Mouse (Mus musculus): Measurements from ENCODE around the gene Vps35l. TPM values are rescaled to one million over a fixed set of nuclear protein-coding genes. Genes with fewer than 3 reads are reported as not detected.

Gene Vps35l
- polyA plus RNA-seq, 1 experiment, result 106 TPM

GRCm38 (mm10) chr7:118773027-118773426 is 33.0 kb downstream of the Vps35l start:
- TF ChIP-seq CTCF (IDR thresholded peaks at IDR 0.05; ENCODE audit: borderline replicate concordance, insufficient read depth, low read length), result no peak
- TF ChIP-seq POLR2A (IDR thresholded peaks at IDR 0.05; ENCODE audit: low read depth, low read length), result no peak
- peaks cover 5% of the 10 kb centered on the region; the same call in 1 of the 2 replicates for H3K4me1 ChIP-seq (ENCODE audit: control insufficient read depth, insufficient read depth, low read length)
- H3K4me3 ChIP-seq (ENCODE audit: insufficient read depth, low read length), result no peak overlapping the region
- no peak overlapping the region for H3K27ac ChIP-seq (ENCODE audit: insufficient read depth, low read length)

DNA sequence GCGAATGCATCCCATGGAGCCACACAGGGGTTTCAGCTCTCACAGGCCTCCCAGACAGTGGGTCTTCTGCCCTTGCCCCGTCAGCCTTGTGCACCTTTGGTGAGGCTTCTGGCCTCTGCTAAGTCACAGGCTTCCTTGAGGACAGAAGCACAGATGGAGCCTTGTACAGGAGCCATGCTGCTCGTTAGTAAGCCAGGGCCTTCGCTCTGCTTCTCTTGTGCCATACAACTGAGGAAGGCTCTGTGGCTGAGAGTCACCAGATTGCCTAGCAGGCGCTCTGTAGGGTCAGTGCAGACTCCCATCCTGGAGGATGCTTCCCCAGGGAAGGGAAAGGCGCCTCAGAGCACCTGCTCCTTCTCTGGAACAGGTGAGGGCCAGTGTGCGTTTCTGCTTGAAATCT is 36.0 kb downstream of the Vps35l start:
- H3K4me3 ChIP-seq (ENCODE audit: insufficient read depth, low read length), result no peak overlapping the region
- H3K27ac ChIP-seq (ENCODE audit: insufficient read depth, low read length), result no peak overlapping the region
- no peak for TF ChIP-seq POLR2A (IDR thresholded peaks at IDR 0.05; ENCODE audit: low read depth, low read length)
- TF ChIP-seq CTCF (IDR thresholded peaks at IDR 0.05; ENCODE audit: borderline replicate concordance, insufficient read depth, low read length), result no peak
- H3K4me1 ChIP-seq (ENCODE audit: control insufficient read depth, insufficient read depth, low read length), result no peaks in the 10 kb centered on the region

DNA sequence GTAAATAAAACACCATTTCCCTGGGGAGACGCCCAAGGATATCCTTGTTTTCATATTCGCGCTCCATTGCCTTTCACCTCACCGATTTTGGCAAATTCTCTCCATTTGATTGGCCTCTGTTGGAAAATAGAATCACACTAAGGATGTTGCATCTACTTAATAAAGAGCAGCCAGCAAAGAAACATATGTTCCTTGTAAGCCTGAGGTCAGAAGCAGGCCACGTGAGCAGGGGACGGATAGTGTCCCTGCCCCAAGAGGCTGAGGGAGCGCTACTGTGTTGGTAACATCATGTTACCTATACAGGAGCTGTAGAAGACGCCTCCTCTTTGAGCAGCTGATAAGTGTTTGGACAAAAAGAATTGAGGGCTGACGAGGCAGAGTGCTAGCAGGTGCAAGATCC is 36.5 kb downstream of the Vps35l start:
- no peaks in the 10 kb centered on the region for H3K4me1 ChIP-seq (ENCODE audit: control insufficient read depth, insufficient read depth, low read length)
- no peak overlapping the region for H3K27ac ChIP-seq (ENCODE audit: insufficient read depth, low read length)
- TF ChIP-seq POLR2A (IDR thresholded peaks at IDR 0.05; ENCODE audit: low read depth, low read length) (no peak), CTCF (IDR thresholded peaks at IDR 0.05; ENCODE audit: borderline replicate concordance, insufficient read depth, low read length) (no peak)
- no peak overlapping the region for H3K4me3 ChIP-seq (ENCODE audit: insufficient read depth, low read length)

GRCm38 (mm10) chr7:118777598-118778394 is 37.8 kb downstream of the Vps35l start:
- H3K4me1 ChIP-seq (ENCODE audit: control insufficient read depth, insufficient read depth, low read length), result no peaks in the 10 kb centered on the region
- TF ChIP-seq POLR2A (IDR thresholded peaks at IDR 0.05; ENCODE audit: low read depth, low read length) (no peak), CTCF (IDR thresholded peaks at IDR 0.05; ENCODE audit: borderline replicate concordance, insufficient read depth, low read length) (no peak)
- H3K27ac ChIP-seq (ENCODE audit: insufficient read depth, low read length), result no peak overlapping the region
- no peak overlapping the region for H3K4me3 ChIP-seq (ENCODE audit: insufficient read depth, low read length)

GRCm38 (mm10) chr7:118778561-118778960 is 38.5 kb downstream of the Vps35l start:
- Histone ChIP-seq H3K27ac (ENCODE audit: insufficient read depth, low read length) (no peak overlapping the region), H3K4me1 (ENCODE audit: control insufficient read depth, insufficient read depth, low read length) (no peaks in the 10 kb centered on the region), H3K4me3 (ENCODE audit: insufficient read depth, low read length) (no peak overlapping the region)
- no peak for TF ChIP-seq CTCF (IDR thresholded peaks at IDR 0.05; ENCODE audit: borderline replicate concordance, insufficient read depth, low read length)
- TF ChIP-seq POLR2A (IDR thresholded peaks at IDR 0.05; ENCODE audit: low read depth, low read length), result no peak

GRCm38 (mm10) chr7:118783305-118784001 is 43.4 kb downstream of the Vps35l start:
- H3K27ac ChIP-seq (ENCODE audit: insufficient read depth, low read length), result no peak overlapping the region
- no peak for TF ChIP-seq POLR2A (IDR thresholded peaks at IDR 0.05; ENCODE audit: low read depth, low read length)
- TF ChIP-seq CTCF (IDR thresholded peaks at IDR 0.05; ENCODE audit: borderline replicate concordance, insufficient read depth, low read length), result no peak
- no peak overlapping the region for H3K4me3 ChIP-seq (ENCODE audit: insufficient read depth, low read length)
- no peaks in the 10 kb centered on the region for H3K4me1 ChIP-seq (ENCODE audit: control insufficient read depth, insufficient read depth, low read length)

DNA sequence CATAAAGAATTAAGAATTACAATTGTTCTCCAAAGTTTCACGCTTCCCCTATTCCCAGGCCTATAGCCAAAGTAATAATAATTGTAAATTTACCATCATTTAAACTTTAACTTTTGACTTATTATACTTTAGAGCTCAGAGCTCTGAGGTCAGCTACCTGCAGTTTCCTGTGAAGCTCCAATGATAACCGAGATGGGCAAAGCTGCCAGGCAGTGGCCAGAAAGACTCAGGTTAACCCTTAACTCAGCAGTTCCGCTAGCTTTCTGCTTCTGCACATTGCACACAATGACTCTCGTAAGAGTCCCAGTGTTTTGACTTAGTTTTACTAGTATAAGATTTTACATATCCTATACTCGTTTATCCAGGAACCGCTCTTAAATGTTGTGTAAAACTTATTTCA is 46.1 kb downstream of the Vps35l start:
- Histone ChIP-seq H3K4me1 (ENCODE audit: control insufficient read depth, insufficient read depth, low read length) (no peaks in the 10 kb centered on the region), H3K27ac (ENCODE audit: insufficient read depth, low read length) (no peak overlapping the region), H3K4me3 (ENCODE audit: insufficient read depth, low read length) (no peak overlapping the region)
- no peak for TF ChIP-seq POLR2A (IDR thresholded peaks at IDR 0.05; ENCODE audit: low read depth, low read length)
- TF ChIP-seq CTCF (IDR thresholded peaks at IDR 0.05; ENCODE audit: borderline replicate concordance, insufficient read depth, low read length), result no peak

GRCm38 (mm10) chr7:118787326-118787725 is 47.3 kb downstream of the Vps35l start:
- no peak overlapping the region for H3K4me3 ChIP-seq (ENCODE audit: insufficient read depth, low read length)
- no peaks in the 10 kb centered on the region for H3K4me1 ChIP-seq (ENCODE audit: control insufficient read depth, insufficient read depth, low read length)
- no peak for TF ChIP-seq CTCF (IDR thresholded peaks at IDR 0.05; ENCODE audit: borderline replicate concordance, insufficient read depth, low read length)
- no peak for TF ChIP-seq POLR2A (IDR thresholded peaks at IDR 0.05; ENCODE audit: low read depth, low read length)
- no peak overlapping the region for H3K27ac ChIP-seq (ENCODE audit: insufficient read depth, low read length)

DNA sequence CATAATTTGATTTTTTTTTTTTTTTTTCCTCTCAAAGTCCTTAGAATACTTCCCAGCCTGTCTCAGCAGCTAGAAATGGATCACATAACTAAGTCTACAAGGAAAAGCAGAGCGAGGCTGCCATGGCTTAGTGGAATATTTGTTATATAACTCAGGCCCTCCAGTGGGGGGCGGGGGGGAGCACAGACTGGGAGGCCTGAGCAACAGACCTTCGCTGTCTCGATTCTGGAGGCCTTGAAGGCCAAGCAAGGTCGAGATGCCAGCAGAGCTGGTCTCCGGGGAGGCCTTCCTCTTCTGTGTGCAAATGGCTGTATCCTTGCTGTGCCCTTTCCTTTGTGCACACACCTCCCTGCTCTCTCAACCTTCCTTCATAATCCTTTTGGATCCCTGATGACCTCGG is 48.5 kb downstream of the Vps35l start:
- Histone ChIP-seq H3K4me1 (ENCODE audit: control insufficient read depth, insufficient read depth, low read length) (no peaks in the 10 kb centered on the region), H3K4me3 (ENCODE audit: insufficient read depth, low read length) (no peak overlapping the region)
- TF ChIP-seq POLR2A (IDR thresholded peaks at IDR 0.05; ENCODE audit: low read depth, low read length) (no peak), CTCF (IDR thresholded peaks at IDR 0.05; ENCODE audit: borderline replicate concordance, insufficient read depth, low read length) (no peak)

DNA sequence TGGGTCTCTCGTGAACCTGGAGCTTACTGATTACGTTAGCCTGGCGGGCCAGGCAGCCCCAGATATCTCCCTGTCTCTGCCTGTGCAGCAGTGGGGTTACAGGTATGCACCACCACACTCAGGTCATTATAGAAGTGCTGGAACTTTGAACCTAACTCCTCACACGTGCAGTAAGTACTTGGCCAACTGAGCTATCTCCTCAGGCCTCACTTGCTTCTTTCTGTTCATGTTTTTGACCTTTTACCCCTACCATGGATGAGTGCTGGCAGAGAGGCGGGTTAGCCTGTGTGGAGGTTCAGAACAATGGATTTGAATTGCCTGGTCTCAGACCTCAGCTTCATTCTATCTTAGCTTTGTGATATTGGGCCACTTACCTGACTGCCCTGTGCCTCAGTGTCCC is 50.3 kb downstream of the Vps35l start:
- TF ChIP-seq POLR2A (IDR thresholded peaks at IDR 0.05; ENCODE audit: low read depth, low read length) (no peak), CTCF (IDR thresholded peaks at IDR 0.05; ENCODE audit: borderline replicate concordance, insufficient read depth, low read length) (no peak)
- no peak overlapping the region for H3K4me3 ChIP-seq (ENCODE audit: insufficient read depth, low read length)

More for the DNA sequence above, 48.5 kb downstream of the Vps35l start:
- H3K27ac ChIP-seq (ENCODE audit: insufficient read depth, low read length), result no peak overlapping the region

More for the DNA sequence above, 50.3 kb downstream of the Vps35l start:
- no peaks in the 10 kb centered on the region for H3K4me1 ChIP-seq (ENCODE audit: control insufficient read depth, insufficient read depth, low read length)
- no peak overlapping the region for H3K27ac ChIP-seq (ENCODE audit: insufficient read depth, low read length)

Data from embryonic fibroblast, embryonic 13.5 days (primary cell).